Mouse (Mus musculus): ENCODE measurements at regions not wholly inside any gene's neighbourhood (a gene's known extent, or its start where the extent isn't known, plus 50 kb on each side); places are given as distances from the start of the nearest gene placed in this dataset.

- Histone ChIP-seq H3K36me3 (ENCODE audit: control insufficient read depth, insufficient read depth) (no peaks in the 10 kb centered on the region), H3K79me3 (ENCODE audit: low read depth) (no peaks in the 10 kb centered on the region), H3ac (ENCODE audit: control insufficient read depth, insufficient read length, low read depth) (no peak overlapping the region), H3K4me3 (ENCODE audit: insufficient read depth, poor library complexity, severe bottlenecking) (no peak overlapping the region), H3K27me3 (ENCODE audit: control insufficient read depth, insufficient read depth, insufficient read length) (no peaks in the 10 kb centered on the region), H3K79me2 (ENCODE audit: control insufficient read depth, insufficient read depth) (no peaks in the 10 kb centered on the region)
- TF ChIP-seq CTCF (IDR thresholded peaks at IDR 0.05; ENCODE audit: control insufficient read depth, insufficient read depth, insufficient read length) (no peak), MAX (IDR thresholded peaks at IDR 0.05) (no peak), CEBPB (IDR thresholded peaks at IDR 0.05; ENCODE audit: low read depth) (no peak), MYOG (IDR thresholded peaks at IDR 0.05; ENCODE audit: control insufficient read depth, extremely low read depth, insufficient read length) (no peak), MYOD1 (IDR thresholded peaks at IDR 0.05; ENCODE audit: control insufficient read depth, insufficient read length, low read depth) (no peak)
Measured at GRCm38 (mm10) chr3:4744003-4744402, 1006.6 kb upstream of the Gm8797 start.

DNA sequence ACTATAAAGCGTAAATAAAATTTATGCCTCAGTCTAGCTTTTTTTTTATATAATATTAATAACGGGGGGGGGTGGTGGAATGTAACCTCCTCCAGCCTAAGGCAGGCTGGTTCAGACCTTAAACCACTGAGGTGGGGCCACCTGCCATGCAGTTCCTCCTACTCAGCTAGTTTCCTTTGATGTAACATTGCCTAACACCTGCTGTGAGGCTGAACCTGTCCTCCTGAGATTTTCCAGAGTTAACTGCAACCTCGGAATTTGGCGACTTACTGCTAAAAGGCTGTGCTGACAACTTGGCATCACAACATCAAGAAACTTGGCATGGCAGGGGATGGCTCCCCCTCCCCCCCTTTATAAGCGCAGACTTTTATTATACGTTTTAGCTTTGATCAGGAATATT lies 1006.0 kb upstream of the Gm8797 start:
- Histone ChIP-seq H3K36me3 (ENCODE audit: control insufficient read depth, insufficient read depth) (no peaks in the 10 kb centered on the region), H3K79me3 (ENCODE audit: low read depth) (no peaks in the 10 kb centered on the region), H3K27me3 (ENCODE audit: control insufficient read depth, insufficient read depth, insufficient read length) (no peaks in the 10 kb centered on the region), H3K4me3 (ENCODE audit: insufficient read depth, poor library complexity, severe bottlenecking) (no peak overlapping the region), H3ac (ENCODE audit: control insufficient read depth, insufficient read length, low read depth) (no peak overlapping the region), H3K79me2 (ENCODE audit: control insufficient read depth, insufficient read depth) (no peaks in the 10 kb centered on the region)
- TF ChIP-seq MAX (IDR thresholded peaks at IDR 0.05) (no peak), CEBPB (IDR thresholded peaks at IDR 0.05; ENCODE audit: low read depth) (no peak), MYOD1 (IDR thresholded peaks at IDR 0.05; ENCODE audit: control insufficient read depth, insufficient read length, low read depth) (no peak), CTCF (IDR thresholded peaks at IDR 0.05; ENCODE audit: control insufficient read depth, insufficient read depth, insufficient read length) (no peak), MYOG (IDR thresholded peaks at IDR 0.05; ENCODE audit: control insufficient read depth, extremely low read depth, insufficient read length) (no peak), USF1 (IDR thresholded peaks at IDR 0.05; ENCODE audit: low read depth) (no peak), FOSL1 (IDR thresholded peaks at IDR 0.05; ENCODE audit: insufficient read depth, low read length, poor library complexity, severe bottlenecking) (no peak)

GRCm38 (mm10) chr3:4756099-4756498 lies 994.5 kb upstream of the Gm8797 start:
- Histone ChIP-seq H3ac (ENCODE audit: control insufficient read depth, insufficient read length, low read depth) (no peak overlapping the region), H3K79me3 (ENCODE audit: low read depth) (no peaks in the 10 kb centered on the region), H3K4me3 (ENCODE audit: insufficient read depth, poor library complexity, severe bottlenecking) (no peak overlapping the region), H3K27me3 (ENCODE audit: control insufficient read depth, insufficient read depth, insufficient read length) (no peaks in the 10 kb centered on the region), H3K79me2 (ENCODE audit: control insufficient read depth, insufficient read depth) (no peaks in the 10 kb centered on the region), H3K36me3 (ENCODE audit: control insufficient read depth, insufficient read depth) (no peaks in the 10 kb centered on the region)
- TF ChIP-seq CEBPB (IDR thresholded peaks at IDR 0.05; ENCODE audit: low read depth) = no peak
- TF ChIP-seq USF1 (IDR thresholded peaks at IDR 0.05; ENCODE audit: low read depth) = no peak
- no peak for TF ChIP-seq MYOD1 (IDR thresholded peaks at IDR 0.05; ENCODE audit: control insufficient read depth, insufficient read length, low read depth)
- TF ChIP-seq MYOG (IDR thresholded peaks at IDR 0.05; ENCODE audit: control insufficient read depth, extremely low read depth, insufficient read length) = no peak
- no peak for TF ChIP-seq CTCF (IDR thresholded peaks at IDR 0.05; ENCODE audit: control insufficient read depth, insufficient read depth, insufficient read length)
- no peak for TF ChIP-seq FOSL1 (IDR thresholded peaks at IDR 0.05; ENCODE audit: insufficient read depth, low read length, poor library complexity, severe bottlenecking)
- TF ChIP-seq MAX (IDR thresholded peaks at IDR 0.05) = no peak

- H3K4me3 ChIP-seq (ENCODE audit: insufficient read depth, poor library complexity, severe bottlenecking) = no peak overlapping the region
- no peaks in the 10 kb centered on the region for H3K27me3 ChIP-seq (ENCODE audit: control insufficient read depth, insufficient read depth, insufficient read length)
- H3ac ChIP-seq (ENCODE audit: control insufficient read depth, insufficient read length, low read depth) = no peak overlapping the region
- TF ChIP-seq CEBPB (IDR thresholded peaks at IDR 0.05; ENCODE audit: low read depth) (no peak), USF1 (IDR thresholded peaks at IDR 0.05; ENCODE audit: low read depth) (no peak), FOSL1 (IDR thresholded peaks at IDR 0.05; ENCODE audit: insufficient read depth, low read length, poor library complexity, severe bottlenecking) (no peak), MYOD1 (IDR thresholded peaks at IDR 0.05; ENCODE audit: control insufficient read depth, insufficient read length, low read depth) (no peak), MYOG (IDR thresholded peaks at IDR 0.05; ENCODE audit: control insufficient read depth, extremely low read depth, insufficient read length) (no peak), MAX (IDR thresholded peaks at IDR 0.05) (no peak), CTCF (IDR thresholded peaks at IDR 0.05; ENCODE audit: control insufficient read depth, insufficient read depth, insufficient read length) (no peak)
- H3K79me3 ChIP-seq (ENCODE audit: low read depth) = no peaks in the 10 kb centered on the region
- H3K36me3 ChIP-seq (ENCODE audit: control insufficient read depth, insufficient read depth) = no peaks in the 10 kb centered on the region
- H3K79me2 ChIP-seq (ENCODE audit: control insufficient read depth, insufficient read depth) = no peaks in the 10 kb centered on the region
Measured at GRCm38 (mm10) chr3:4757113-4757512, 993.5 kb upstream of the Gm8797 start.

DNA sequence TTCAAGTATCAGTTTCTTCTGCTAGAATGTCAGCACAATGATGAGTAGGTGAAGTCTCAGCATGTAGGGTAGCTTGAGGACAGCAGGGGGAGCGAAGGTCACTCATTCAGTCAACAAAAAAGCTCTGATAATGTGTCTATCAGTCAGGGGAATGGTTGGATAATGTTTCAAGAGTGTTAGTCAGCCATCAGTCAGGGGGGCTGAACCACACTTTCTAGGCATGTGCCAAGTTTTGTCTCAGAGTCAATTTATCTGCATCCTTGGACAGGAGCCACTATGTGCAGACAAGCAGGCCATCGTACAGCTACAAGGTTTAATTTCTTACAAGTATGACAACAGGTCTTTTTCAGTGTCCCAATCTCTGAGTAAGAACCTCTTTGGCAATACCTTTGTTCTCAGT lies 987.5 kb upstream of the Gm8797 start:
- TF ChIP-seq FOSL1 (IDR thresholded peaks at IDR 0.05; ENCODE audit: insufficient read depth, low read length, poor library complexity, severe bottlenecking) = no peak
- TF ChIP-seq MYOG (IDR thresholded peaks at IDR 0.05; ENCODE audit: control insufficient read depth, extremely low read depth, insufficient read length) = no peak
- no peak for TF ChIP-seq CEBPB (IDR thresholded peaks at IDR 0.05; ENCODE audit: low read depth)
- TF ChIP-seq MAX (IDR thresholded peaks at IDR 0.05) = no peak
- TF ChIP-seq USF1 (IDR thresholded peaks at IDR 0.05; ENCODE audit: low read depth) = no peak
- TF ChIP-seq CTCF (IDR thresholded peaks at IDR 0.05; ENCODE audit: control insufficient read depth, insufficient read depth, insufficient read length) = no peak
- TF ChIP-seq MYOD1 (IDR thresholded peaks at IDR 0.05; ENCODE audit: control insufficient read depth, insufficient read length, low read depth) = no peak
- Histone ChIP-seq H3K79me3 (ENCODE audit: low read depth) (no peaks in the 10 kb centered on the region), H3K4me3 (ENCODE audit: insufficient read depth, poor library complexity, severe bottlenecking) (no peak overlapping the region), H3K79me2 (ENCODE audit: control insufficient read depth, insufficient read depth) (no peaks in the 10 kb centered on the region), H3ac (ENCODE audit: control insufficient read depth, insufficient read length, low read depth) (no peak overlapping the region), H3K36me3 (ENCODE audit: control insufficient read depth, insufficient read depth) (no peaks in the 10 kb centered on the region), H3K27me3 (ENCODE audit: control insufficient read depth, insufficient read depth, insufficient read length) (no peaks in the 10 kb centered on the region)

- no peaks in the 10 kb centered on the region for H3K79me3 ChIP-seq (ENCODE audit: low read depth)
- H3K79me2 ChIP-seq (ENCODE audit: control insufficient read depth, insufficient read depth) = no peaks in the 10 kb centered on the region
- H3K36me3 ChIP-seq (ENCODE audit: control insufficient read depth, insufficient read depth) = no peaks in the 10 kb centered on the region
- TF ChIP-seq MAX (IDR thresholded peaks at IDR 0.05) = no peak
- H3K4me3 ChIP-seq (ENCODE audit: insufficient read depth, poor library complexity, severe bottlenecking) = no peak overlapping the region
- H3ac ChIP-seq (ENCODE audit: control insufficient read depth, insufficient read length, low read depth) = no peak overlapping the region
- H3K27me3 ChIP-seq (ENCODE audit: control insufficient read depth, insufficient read depth, insufficient read length) = no peaks in the 10 kb centered on the region
Measured at GRCm38 (mm10) chr3:4776632-4777031, 974.0 kb upstream of the Gm8797 start.
